Mouse (Mus musculus): ENCODE results near the gene Usp43.
A peak's percentile ranks its signal among the peaks of the same experiment; 100 is the strongest.

DNA sequence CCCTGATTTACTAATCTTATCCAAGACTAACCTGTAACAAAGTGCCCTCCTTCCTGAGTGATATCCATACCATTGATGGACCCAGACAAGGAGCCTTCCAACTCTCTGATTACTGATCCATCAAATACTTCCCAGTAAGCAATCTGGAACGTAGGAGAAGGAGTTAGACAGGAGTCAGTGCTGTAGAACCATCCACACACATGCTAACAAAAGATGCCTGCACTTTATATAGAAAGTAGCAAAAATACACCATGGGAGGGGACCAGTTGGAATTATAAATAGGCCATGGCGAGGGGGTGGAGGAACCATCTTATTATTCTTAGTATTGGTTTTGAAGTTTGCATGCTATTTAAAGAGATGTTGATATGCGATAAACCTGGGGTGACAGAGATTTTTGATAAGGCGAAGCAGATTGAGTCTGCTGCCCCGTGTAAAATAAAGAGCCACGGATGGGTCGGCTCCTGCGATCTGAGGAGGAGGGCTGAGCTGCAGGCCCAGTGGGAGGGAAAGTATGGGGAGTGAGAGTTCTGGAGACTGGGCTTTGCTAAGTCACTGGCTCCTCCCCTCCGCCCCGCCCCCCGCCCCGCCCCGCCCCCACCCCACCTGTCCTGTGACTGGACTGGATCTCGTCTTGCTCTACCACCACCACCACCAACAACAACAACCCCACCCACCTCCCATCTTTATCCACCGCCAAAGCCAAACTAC, 4.5 kb upstream of the Usp43 start:
- TF ChIP-seq MYOD1 (IDR thresholded peaks at IDR 0.05; ENCODE audit: control insufficient read depth in 1 of 3, insufficient read length in 2 of 3, low read depth in 2 of 3) (peak in 1 of 3 experiments; percentile 13), USF1 (IDR thresholded peaks at IDR 0.05; ENCODE audit: low read depth) (no peak)
